Mouse (Mus musculus) G1E (cell line): ENCODE data around the gene Crtam.

Source experiments
- CTCF ChIP-seq: IDR thresholded peaks from 2 replicates; pipeline ENCODE4 v1.5.1; 2012; ENCODE audit warnings: low read depth, low read length, inconsistent platforms, mixed read lengths
- GATA1 ChIP-seq: IDR thresholded peaks from 2 replicates; pipeline ENCODE4 v1.6.1; 2012; ENCODE audit warnings: borderline replicate concordance, low read length, inconsistent platforms, mixed read lengths
- GATA2 ChIP-seq: IDR thresholded peaks from 2 replicates; pipeline ENCODE4 v1.6.1; 2012; ENCODE audit warnings: low read depth, low read length, inconsistent platforms, borderline replicate concordance
- POLR2AphosphoS5 ChIP-seq: IDR thresholded peaks from 2 replicates; pipeline ENCODE4 v1.6.1; 2012; ENCODE audit warnings: low read depth, low read length, inconsistent platforms; ENCODE audit not compliant: insufficient replicate concordance
- TAL1 ChIP-seq: conservative IDR thresholded peaks from 2 replicates; pipeline ENCODE4 v1.6.1; 2012; ENCODE audit warnings: low read depth, low read length, inconsistent platforms, mixed read lengths

- TF ChIP-seq CTCF (no peak), GATA1 (no peak), POLR2AphosphoS5 (no peak), TAL1 (no peak), GATA2 (no peak)
Observed at GRCm38 (mm10) chr9:40983758-40984157, 20.7 kb downstream of the Crtam start.
